Mouse (Mus musculus): ENCODE data around the gene Prss57. TPM values are rescaled to one million over a fixed set of nuclear protein-coding genes. Genes with fewer than 3 reads are reported as not detected.

Prss57 gene
- polyA plus RNA-seq (2015; fragmentation: Nextera tagmentation; extraction: Ambion mirVana) = 0.14 and 10.2 TPM in 2 replicates

- Histone ChIP-seq H3K27me3 (replicated peaks) (no peaks in the 10 kb centered on the region), H3K4me2 (no peak within 1 kb of the TSS), H3K27ac (replicated peaks) (no peak within 1 kb of the TSS), H3K36me3 (no peaks in the 10 kb centered on the region), H3K9me3 (replicated peaks) (no peaks in the 10 kb centered on the region), H3K4me3 (replicated peaks) (no peak within 1 kb of the TSS), H3K9ac (replicated peaks) (no peak within 1 kb of the TSS), H3K4me1 (peaks cover 25% of the 10 kb centered on the region)
- WGBS = 87% methylated on average over 4 of the region's 4 CpGs
- no peak for ATAC-seq (ENCODE audit: low FRiP score)
Observed at GRCm38 (mm10) chr10:79790861-79791260, at the start of gene Prss57. Gene Prss57 (minus strand): TSS chr10:79790961.

- Histone ChIP-seq H3K36me3 (no peaks in the 10 kb centered on the region), H3K9me3 (replicated peaks) (no peaks in the 10 kb centered on the region), H3K27ac (replicated peaks) (peak overlapping the region; percentile 81), H3K9ac (replicated peaks) (0 out of 2 replicates have a peak overlapping the region, but pooled peaks have one; percentile 40), H3K27me3 (replicated peaks) (no peaks in the 10 kb centered on the region), H3K4me1 (peaks cover 23% of the 10 kb centered on the region), H3K4me2 (peak overlapping the region; percentile 66), H3K4me3 (replicated peaks) (no peak overlapping the region)
- WGBS = 93% methylated on average over 3 of the region's 3 CpGs
- no peak for ATAC-seq (ENCODE audit: low FRiP score)
Observed at GRCm38 (mm10) chr10:79840091-79840490, 49.3 kb upstream of the Prss57 start.

GRCm38 (mm10) chr10:79838151-79838550 is 47.4 kb upstream of the Prss57 start:
- Histone ChIP-seq H3K36me3 (no peaks in the 10 kb centered on the region), H3K9ac (replicated peaks) (no peak overlapping the region), H3K4me1 (peaks cover 22% of the 10 kb centered on the region), H3K27ac (replicated peaks) (no peak overlapping the region), H3K4me2 (no peak overlapping the region), H3K27me3 (replicated peaks) (0 out of 2 replicates have a peak, but pooled peaks cover 3% of the 10 kb centered on the region), H3K4me3 (replicated peaks) (no peak overlapping the region), H3K9me3 (replicated peaks) (no peaks in the 10 kb centered on the region)
- 67% methylated on average over 2 of the region's 2 CpGs for WGBS
- ATAC-seq (ENCODE audit: low FRiP score) = no peak

GRCm38 (mm10) chr10:79836918-79837317 is 46.2 kb upstream of the Prss57 start:
- no peaks in the 10 kb centered on the region for H3K9me3 ChIP-seq (replicated peaks)
- no peak overlapping the region for H3K4me3 ChIP-seq (replicated peaks)
- no peak overlapping the region for H3K9ac ChIP-seq (replicated peaks)
- H3K4me1 ChIP-seq = peaks cover 19% of the 10 kb centered on the region
- WGBS = 95% methylated on average over 3 of the region's 3 CpGs
- no peak overlapping the region for H3K4me2 ChIP-seq
- H3K27ac ChIP-seq (replicated peaks) = no peak overlapping the region
- ATAC-seq (ENCODE audit: low FRiP score) = no peak
- H3K27me3 ChIP-seq (replicated peaks) = 0 out of 2 replicates have a peak, but pooled peaks cover 3% of the 10 kb centered on the region
- no peaks in the 10 kb centered on the region for H3K36me3 ChIP-seq

- no peaks in the 10 kb centered on the region for H3K36me3 ChIP-seq
- no peak overlapping the region for H3K4me2 ChIP-seq
- H3K4me3 ChIP-seq (replicated peaks) = no peak overlapping the region
- WGBS = 27% methylated on average over 9 of the region's 9 CpGs
- no peak overlapping the region for H3K27ac ChIP-seq (replicated peaks)
- H3K4me1 ChIP-seq = 0 out of 2 replicates have a peak, but pooled peaks cover 5% of the 10 kb centered on the region
- no peak overlapping the region for H3K9ac ChIP-seq (replicated peaks)
- ATAC-seq (ENCODE audit: low FRiP score) = peak; percentile 64; the same call in 1 of the 2 replicates
- 0 out of 2 replicates have a peak, but pooled peaks cover 3% of the 10 kb centered on the region for H3K27me3 ChIP-seq (replicated peaks)
- no peaks in the 10 kb centered on the region for H3K9me3 ChIP-seq (replicated peaks)
Observed at GRCm38 (mm10) chr10:79834769-79835398, 44.1 kb upstream of the Prss57 start.

GRCm38 (mm10) chr10:79832786-79833181 is 42.0 kb upstream of the Prss57 start:
- H3K4me3 ChIP-seq (replicated peaks) = no peak overlapping the region
- no peak overlapping the region for H3K27ac ChIP-seq (replicated peaks)
- H3K4me1 ChIP-seq = 0 out of 2 replicates have a peak, but pooled peaks cover 5% of the 10 kb centered on the region
- no peaks in the 10 kb centered on the region for H3K9me3 ChIP-seq (replicated peaks)
- H3K27me3 ChIP-seq (replicated peaks) = 0 out of 2 replicates have a peak, but pooled peaks cover 3% of the 10 kb centered on the region
- ATAC-seq (ENCODE audit: low FRiP score) = no peak
- H3K4me2 ChIP-seq = no peak overlapping the region
- H3K36me3 ChIP-seq = no peaks in the 10 kb centered on the region
- 77% methylated on average over 9 of the region's 9 CpGs for WGBS
- no peak overlapping the region for H3K9ac ChIP-seq (replicated peaks)

- Histone ChIP-seq H3K36me3 (no peaks in the 10 kb centered on the region), H3K27me3 (replicated peaks) (0 out of 2 replicates have a peak, but pooled peaks cover 3% of the 10 kb centered on the region), H3K4me2 (no peak overlapping the region), H3K4me1 (0 out of 2 replicates have a peak, but pooled peaks cover 5% of the 10 kb centered on the region), H3K27ac (replicated peaks) (no peak overlapping the region), H3K9ac (replicated peaks) (no peak overlapping the region), H3K4me3 (replicated peaks) (no peak overlapping the region), H3K9me3 (replicated peaks) (no peaks in the 10 kb centered on the region)
- WGBS = 79% methylated on average over 7 of the region's 7 CpGs
- ATAC-seq (ENCODE audit: low FRiP score) = no peak
Observed at GRCm38 (mm10) chr10:79832026-79832785, 41.4 kb upstream of the Prss57 start.

- Histone ChIP-seq H3K4me1 (0 out of 2 replicates have a peak, but pooled peaks cover 5% of the 10 kb centered on the region), H3K4me2 (no peak overlapping the region), H3K36me3 (no peaks in the 10 kb centered on the region), H3K9me3 (replicated peaks) (no peaks in the 10 kb centered on the region), H3K4me3 (replicated peaks) (no peak overlapping the region), H3K27me3 (replicated peaks) (0 out of 2 replicates have a peak, but pooled peaks cover 3% of the 10 kb centered on the region), H3K9ac (replicated peaks) (no peak overlapping the region), H3K27ac (replicated peaks) (no peak overlapping the region)
- WGBS = 88% methylated on average over 3 of the region's 3 CpGs
- ATAC-seq (ENCODE audit: low FRiP score) = no peak
Observed at GRCm38 (mm10) chr10:79831583-79831982, 40.8 kb upstream of the Prss57 start.

GRCm38 (mm10) chr10:79824413-79824812 is 33.7 kb upstream of the Prss57 start:
- no peak overlapping the region for H3K27ac ChIP-seq (replicated peaks)

GRCm38 (mm10) chr10:79823011-79823410 is 32.2 kb upstream of the Prss57 start:
- Histone ChIP-seq H3K4me2 (0 out of 2 replicates have a peak overlapping the region, but pooled peaks have one; percentile 5), H3K36me3 (peaks cover 35% of the 10 kb centered on the region), H3K27ac (replicated peaks) (no peak overlapping the region), H3K9ac (replicated peaks) (no peak overlapping the region), H3K27me3 (replicated peaks) (no peaks in the 10 kb centered on the region), H3K9me3 (replicated peaks) (no peaks in the 10 kb centered on the region), H3K4me1 (peaks cover 10% of the 10 kb centered on the region; the same call in 1 of the 2 replicates), H3K4me3 (replicated peaks) (no peak overlapping the region)
- no peak for ATAC-seq (ENCODE audit: low FRiP score)
- WGBS = 63% methylated on average over 6 of the region's 6 CpGs

More at GRCm38 (mm10) chr10:79824413-79824812, 33.7 kb upstream of the Prss57 start:
- WGBS = 75% methylated on average over 6 of the region's 6 CpGs
- Histone ChIP-seq H3K9me3 (replicated peaks) (no peaks in the 10 kb centered on the region), H3K9ac (replicated peaks) (no peak overlapping the region), H3K4me1 (peaks cover 10% of the 10 kb centered on the region; the same call in 1 of the 2 replicates), H3K4me2 (no peak overlapping the region), H3K4me3 (replicated peaks) (no peak overlapping the region), H3K27me3 (replicated peaks) (no peaks in the 10 kb centered on the region), H3K36me3 (peaks cover 22% of the 10 kb centered on the region)
- no peak for ATAC-seq (ENCODE audit: low FRiP score)

- no peak overlapping the region for H3K27ac ChIP-seq (replicated peaks)
- peaks cover 35% of the 10 kb centered on the region for H3K36me3 ChIP-seq
- no peaks in the 10 kb centered on the region for H3K27me3 ChIP-seq (replicated peaks)
- peaks cover 10% of the 10 kb centered on the region; the same call in 1 of the 2 replicates for H3K4me1 ChIP-seq
- H3K9me3 ChIP-seq (replicated peaks) = no peaks in the 10 kb centered on the region
- peak overlapping the region; percentile 5; the same call in 1 of the 2 replicates for H3K4me2 ChIP-seq
- no peak for ATAC-seq (ENCODE audit: low FRiP score)
- WGBS = 41% methylated on average over 16 of the region's 17 CpGs
- no peak overlapping the region for H3K4me3 ChIP-seq (replicated peaks)
- no peak overlapping the region for H3K9ac ChIP-seq (replicated peaks)
Observed at GRCm38 (mm10) chr10:79822372-79822771, 31.6 kb upstream of the Prss57 start.
